Mouse (Mus musculus) B cell, adult 62 days (primary cell): ENCODE data around the gene Gm49354. TPM values are rescaled to one million over a fixed set of nuclear protein-coding genes. Genes with fewer than 3 reads are reported as not detected.

Experiments
- total RNA-seq: library from RNA; stranded (reverse); gene quantifications from 4 replicates; pipeline ENCODE4 v1.2.4, GENCODE M21; 2023

The Gm49354 gene
- not detected in 4 replicates for total RNA-seq

DNA sequence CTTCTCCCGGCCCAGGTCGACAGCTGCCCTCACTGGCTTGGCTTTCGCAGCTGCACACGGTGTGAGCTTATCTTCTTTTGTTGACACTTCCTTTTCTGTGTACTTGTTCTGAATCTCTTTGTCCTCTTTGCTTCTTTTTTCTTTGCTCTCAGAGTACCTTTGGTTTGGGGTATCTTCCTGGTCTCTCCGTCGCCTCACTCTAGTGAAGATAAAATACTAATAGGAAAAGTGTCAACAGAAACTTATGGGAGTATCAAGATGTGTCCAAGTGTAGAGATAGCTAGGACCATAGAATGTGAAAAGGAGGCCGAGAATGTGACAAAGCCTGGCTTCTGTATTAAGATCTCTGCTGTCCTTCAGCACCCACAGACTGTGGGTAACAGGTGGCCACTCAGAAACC lies at the start of gene Gm49354:
Gm49354 (minus strand) TSS at position 101 of the 400 bp plus-strand sequence.

DNA sequence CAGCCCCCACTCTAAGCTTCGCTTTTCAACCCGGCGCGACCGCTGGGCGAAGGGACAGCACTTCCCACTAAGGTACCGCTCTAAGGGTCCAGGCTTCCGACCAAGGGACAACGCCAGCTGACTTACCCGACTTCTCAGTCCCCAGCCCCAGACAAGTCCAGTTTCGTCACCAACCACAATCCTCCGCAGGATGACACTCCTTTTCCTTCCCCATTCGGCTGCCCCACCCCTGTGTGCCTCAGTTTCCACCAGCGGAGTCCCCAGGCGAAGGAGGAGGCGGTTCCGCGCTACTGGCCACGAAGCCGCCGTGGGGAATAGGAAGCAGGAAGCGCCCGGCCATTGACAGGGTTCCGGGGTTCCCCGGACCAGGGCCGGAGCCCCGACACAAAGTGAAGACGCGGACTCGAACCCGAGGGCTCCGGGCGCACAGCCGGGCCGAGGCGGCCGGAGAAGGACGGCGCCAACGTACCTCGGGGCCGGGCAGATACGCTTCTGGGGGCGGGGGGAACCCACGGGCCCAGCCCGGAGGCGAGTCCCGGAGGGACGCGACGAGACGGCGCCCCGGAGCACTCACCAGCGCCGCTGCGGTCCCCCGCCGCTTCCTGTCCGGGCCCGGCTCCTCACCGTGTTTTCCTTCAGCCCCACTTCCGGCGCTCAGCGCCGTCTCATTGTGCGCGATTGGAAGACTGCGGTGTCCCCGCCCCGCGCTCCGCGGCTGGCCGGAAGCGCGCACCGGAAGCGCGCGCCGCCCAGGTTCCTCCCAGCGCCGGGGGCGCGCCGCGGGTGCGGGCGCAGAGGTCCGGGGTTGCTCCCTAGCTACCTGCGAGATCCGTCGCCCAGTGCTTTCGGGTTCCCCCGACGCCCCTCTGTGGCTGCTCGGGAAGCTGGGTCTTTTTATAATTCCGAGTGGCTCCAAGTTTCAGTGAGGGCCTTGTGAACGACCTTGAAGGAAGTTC lies 40.7 kb upstream of the Gm49354 start, which contains the start of gene Tut7:
Tut7 (minus strand) TSS at position 641 of the 956 bp plus-strand sequence.

GRCm38 (mm10) chr13:59769296-59770163 lies 12.5 kb downstream of the Gm49354 start, which contains the start of gene Isca1:
TSS of gene Isca1 (minus strand) at chr13:59769810.

DNA sequence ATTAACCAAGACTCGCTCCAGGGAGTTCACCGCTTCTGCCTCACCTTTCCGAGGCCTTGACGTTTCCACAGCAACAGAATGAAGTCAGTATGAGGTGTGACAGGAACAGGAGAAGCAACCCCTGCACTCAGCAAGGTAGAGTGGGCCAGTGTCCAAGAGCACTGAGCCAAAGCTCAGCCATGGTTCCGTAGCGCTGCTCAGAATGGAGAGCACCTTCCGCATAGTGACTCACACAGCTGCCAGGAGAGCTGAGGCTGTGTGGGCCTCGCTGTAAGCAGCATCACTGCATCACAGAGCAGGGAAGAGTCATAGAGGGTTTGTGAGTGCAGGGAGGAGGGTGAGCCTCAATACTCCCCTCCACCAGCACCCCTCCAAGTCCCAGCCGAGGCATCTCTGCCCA lies 35.3 kb downstream of the Gm49354 start, which contains the start of gene 1700014D04Rik:
1700014D04Rik (minus strand) TSS at position 42 of the 400 bp plus-strand sequence.

DNA sequence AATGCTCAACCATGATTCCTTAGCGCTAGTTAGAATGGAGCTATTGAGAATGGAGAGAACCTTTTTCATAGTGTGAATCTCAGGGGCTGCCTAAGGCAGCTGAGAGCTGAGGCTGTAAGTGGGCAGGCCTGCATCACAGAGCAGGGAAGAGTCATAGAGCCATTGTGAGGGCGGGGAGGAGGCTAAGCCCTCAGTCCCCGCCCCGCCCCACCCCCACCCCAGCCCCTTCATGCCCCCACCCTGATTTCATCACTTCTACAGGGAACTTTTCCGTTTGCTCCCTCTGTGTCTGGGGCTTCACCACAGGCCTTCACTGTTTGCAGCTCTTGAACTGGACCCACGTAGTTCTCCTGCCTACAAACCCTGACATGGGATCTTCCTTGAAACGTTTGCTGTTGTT lies 50.4 kb downstream of the Gm49354 start, which contains the start of gene Spata31d1d:
Spata31d1d (minus strand) TSS at position 101 of the 400 bp plus-strand sequence.

DNA sequence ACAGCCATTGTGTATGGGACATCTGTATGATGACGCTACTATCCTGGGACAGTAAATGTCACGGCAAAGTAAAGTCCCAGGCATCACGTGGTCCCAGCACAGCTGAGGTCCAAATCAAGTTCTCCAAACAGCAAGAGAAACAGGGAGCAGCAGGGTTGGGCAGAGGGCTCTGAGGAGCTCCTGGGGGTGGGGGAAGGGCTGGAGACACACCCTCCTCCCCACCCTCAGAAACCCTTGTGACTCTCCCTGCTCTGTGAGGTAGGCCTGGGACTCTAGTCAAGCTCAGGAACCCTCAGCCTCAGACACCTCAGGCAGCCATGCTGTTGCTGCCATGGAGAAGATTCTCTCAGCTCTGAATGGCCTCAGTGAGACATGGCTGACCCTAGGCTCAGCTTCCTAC lies 70.1 kb downstream of the Gm49354 start, which contains the start of gene Spata31d1b:
Spata31d1b (plus strand) TSS at position 301 of the 400 bp plus-strand sequence.

DNA sequence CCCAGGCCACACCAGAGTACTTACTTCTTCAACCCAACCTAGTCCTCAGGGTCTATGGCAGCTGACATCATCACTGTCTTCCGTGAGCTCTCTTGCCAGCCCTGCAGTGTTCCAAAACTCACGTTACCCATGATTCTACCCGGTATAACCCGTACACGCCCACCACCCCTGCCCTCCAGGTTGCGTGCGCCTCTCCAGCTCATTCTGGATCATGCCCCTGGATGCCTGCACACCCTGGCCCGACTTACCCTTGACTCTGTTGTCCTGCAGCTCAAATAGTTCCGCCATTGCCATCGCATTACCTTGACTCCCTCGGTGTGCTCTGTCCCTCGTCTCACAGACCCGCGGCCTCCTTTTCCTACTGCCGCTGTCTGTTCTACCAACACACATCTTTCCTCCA lies 71.8 kb downstream of the Gm49354 start, which contains the start of gene Spata31d1a:
Spata31d1a (minus strand) TSS at position 101 of the 400 bp plus-strand sequence.

Other genes starting within 250 kb of the Gm49354 start
- 54.1 to 69.6 TPM (median 56.8 TPM) in 4 replicates for gene Agtpbp1, start 197.0 kb downstream of the Gm49354 start, total RNA-seq
- gene Naa35, start 197.0 kb downstream of the Gm49354 start, total RNA-seq = 56.5 to 67.1 TPM (median 63.9 TPM) in 4 replicates
- gene Golm1, start 106.4 kb downstream of the Gm49354 start, total RNA-seq = 19.5 to 26.9 TPM (median 20.3 TPM) in 4 replicates
- gene 4921517D22Rik, start 88.1 kb downstream of the Gm49354 start, total RNA-seq = not detected in 4 replicates
- 0.09 TPM in 1 of 4 replicates, not detected in the others for gene Spata31d1a, start 71.9 kb downstream of the Gm49354 start, total RNA-seq
- gene Spata31d1b, start 70.0 kb downstream of the Gm49354 start, total RNA-seq = not detected in 4 replicates
- not detected in 4 replicates for gene Spata31d1d, start 50.5 kb downstream of the Gm49354 start, total RNA-seq
- 0.17 to 0.18 TPM in 2 of 4 replicates, not detected in the others for gene 1700014D04Rik, start 35.5 kb downstream of the Gm49354 start, total RNA-seq
- 93.6 to 97.7 TPM (median 94.8 TPM) in 4 replicates for gene Isca1, start 12.4 kb downstream of the Gm49354 start, total RNA-seq
- 266 to 273 TPM (median 269 TPM) in 4 replicates for gene Tut7, start 40.9 kb upstream of the Gm49354 start, total RNA-seq